Mouse (Mus musculus) lung, postnatal 0 days (tissue): ENCODE data around the gene Dclk1. TPM values are rescaled to one million over a fixed set of nuclear protein-coding genes. Genes with fewer than 3 reads are reported as not detected.

Source experiments
- ATAC-seq: fragments of 200-750 bp; cut with Nextera tagmentation; 2 replicates; pipeline ENCODE4 v1.8.0; 2017; ENCODE audit warnings: moderate library complexity
- DNase-seq: peaks from one replicate; pipeline ENCODE4 v3.0.0-alpha.2; 2016; ENCODE audit warnings: low spot score
- H3K27ac ChIP-seq: fragments of 300-500 bp; sonication (generic); 2 replicates; pipeline ENCODE4 v1.5.1; 2014; ENCODE audit warnings: antibody characterized with exemption, mild to moderate bottlenecking, low read length, mixed read lengths
- H3K27me3 ChIP-seq: fragments of 300-500 bp; sonication (generic); replicated peaks from 2 replicates; pipeline ENCODE4 v1.6.1; 2014; ENCODE audit warnings: low read length, mixed read lengths; ENCODE audit not compliant: insufficient read depth
- H3K36me3 ChIP-seq: fragments of 300-500 bp; sonication (generic); 2 replicates; pipeline ENCODE4 v1.6.1; 2014; ENCODE audit warnings: low read length, mixed read lengths; ENCODE audit not compliant: insufficient read depth
- H3K4me1 ChIP-seq: fragments of 300-500 bp; sonication (generic); 2 replicates; pipeline ENCODE4 v1.6.1; 2014; ENCODE audit warnings: antibody characterized with exemption, low read depth, low read length, mixed read lengths; ENCODE audit not compliant: insufficient read depth
- H3K4me2 ChIP-seq: fragments of 300-500 bp; sonication (generic); replicated peaks from 2 replicates; pipeline ENCODE4 v1.6.1; 2014; ENCODE audit warnings: low read depth, mild to moderate bottlenecking, low read length, moderate library complexity, mixed read lengths
- H3K4me3 ChIP-seq: fragments of 300-500 bp; sonication (generic); 2 replicates; pipeline ENCODE4 v1.5.1; 2014; ENCODE audit warnings: low read depth, low read length
- H3K9ac ChIP-seq: fragments of 300-500 bp; sonication (generic); replicated peaks from 2 replicates; pipeline ENCODE4 v1.6.1; 2014; ENCODE audit warnings: low read depth, mild to moderate bottlenecking
- H3K9me3 ChIP-seq: fragments of 300-500 bp; sonication (generic); 2 replicates; pipeline ENCODE4 v1.6.1; 2016; ENCODE audit warnings: low read length, mixed read lengths
- CTCF ChIP-seq: IDR thresholded peaks from 2 replicates; pipeline ENCODE4 v1.5.1; 2016; ENCODE audit warnings: antibody characterized with exemption, mild to moderate bottlenecking
- EP300 ChIP-seq: IDR thresholded peaks from 2 replicates; pipeline ENCODE4 v1.6.1; 2016; ENCODE audit warnings: antibody characterized with exemption, mild to moderate bottlenecking, control low read depth
- WGBS: fragments of 180-500 bp; shearing (Covaris S2); extraction: QIAGEN DNeasy Blood & Tissue Kit; methylation state at CpG from one replicate; pipeline ENCODE4 v1.1.7; 2014; 5-methylcytosine and 5-hydroxymethylcytosine counted together
- polyA plus RNA-seq: library from polyadenylated mRNA; unstranded; fragments of >200 nt; fragmentation: Nextera tagmentation; extraction: Ambion mirVana; gene quantifications from 2 replicates; pipeline ENCODE4 v1.2.1, GENCODE M21; 2015

Gene Dclk1
- polyA plus RNA-seq, 1 experiment from 2014 or later = 3.1 TPM

DNA sequence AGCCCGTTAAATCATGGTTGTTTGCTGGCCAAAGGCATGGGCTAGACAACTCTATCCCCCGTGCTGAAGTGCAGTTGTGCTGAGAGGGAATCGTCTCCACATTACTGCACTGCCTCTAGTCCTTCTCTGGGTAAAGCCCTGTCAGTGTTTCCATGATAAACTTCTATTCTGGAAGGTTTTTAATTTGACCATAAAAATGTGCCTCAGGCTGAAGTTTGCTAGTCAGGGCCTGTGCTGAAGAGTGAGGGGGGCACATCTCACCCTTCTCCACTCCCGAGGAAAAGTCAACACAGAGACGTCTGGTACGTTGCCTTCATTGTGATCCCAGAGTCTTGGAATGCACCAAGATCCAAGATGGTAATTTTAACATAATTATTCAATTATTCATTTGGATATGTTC, 294.7 kb downstream of the Dclk1 start:
- DNase-seq = no peak

DNA sequence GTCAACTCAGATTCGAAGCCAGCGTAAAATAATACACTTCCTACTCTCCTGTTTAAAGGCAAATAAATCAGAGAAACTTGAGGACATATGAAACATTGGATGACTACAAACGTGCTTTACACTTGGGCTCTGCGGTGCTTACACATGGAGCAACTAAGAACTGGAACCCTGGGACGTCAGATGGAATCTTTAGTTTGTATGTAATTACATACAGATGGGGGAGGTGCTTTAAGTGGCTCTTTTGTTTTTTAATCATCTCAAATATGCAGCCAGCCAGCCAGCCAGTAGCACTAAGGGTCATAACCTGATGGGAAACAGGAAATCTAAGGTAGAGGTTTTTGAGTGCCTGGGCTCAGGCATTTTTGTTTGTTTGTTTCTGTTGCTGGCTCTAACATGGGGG, 295.6 kb downstream of the Dclk1 start:
- no peaks in the 10 kb centered on the region for H3K4me1 ChIP-seq
- 56% methylated on average over 5 of the region's 5 CpGs for WGBS
- no peaks in the 10 kb centered on the region for H3K9me3 ChIP-seq
- no peak overlapping the region for H3K9ac ChIP-seq
- H3K4me3 ChIP-seq = no peak overlapping the region
- no peak overlapping the region for H3K4me2 ChIP-seq
- H3K36me3 ChIP-seq = no peaks in the 10 kb centered on the region
- no peaks in the 10 kb centered on the region for H3K27me3 ChIP-seq
- TF ChIP-seq EP300 (no peak), CTCF (no peak)
- DNase-seq (no peak), ATAC-seq (no peak)
- no peak overlapping the region for H3K27ac ChIP-seq

More for the DNA sequence above, 294.7 kb downstream of the Dclk1 start:
- TF ChIP-seq EP300 (no peak), CTCF (no peak)
- Histone ChIP-seq H3K27ac (no peak overlapping the region), H3K4me1 (no peaks in the 10 kb centered on the region), H3K36me3 (no peaks in the 10 kb centered on the region), H3K9me3 (no peaks in the 10 kb centered on the region), H3K4me2 (no peak overlapping the region), H3K27me3 (no peaks in the 10 kb centered on the region), H3K4me3 (no peak overlapping the region), H3K9ac (no peak overlapping the region)
- WGBS = 55% methylated on average over 6 of the region's 6 CpGs
- no peak for ATAC-seq

DNA sequence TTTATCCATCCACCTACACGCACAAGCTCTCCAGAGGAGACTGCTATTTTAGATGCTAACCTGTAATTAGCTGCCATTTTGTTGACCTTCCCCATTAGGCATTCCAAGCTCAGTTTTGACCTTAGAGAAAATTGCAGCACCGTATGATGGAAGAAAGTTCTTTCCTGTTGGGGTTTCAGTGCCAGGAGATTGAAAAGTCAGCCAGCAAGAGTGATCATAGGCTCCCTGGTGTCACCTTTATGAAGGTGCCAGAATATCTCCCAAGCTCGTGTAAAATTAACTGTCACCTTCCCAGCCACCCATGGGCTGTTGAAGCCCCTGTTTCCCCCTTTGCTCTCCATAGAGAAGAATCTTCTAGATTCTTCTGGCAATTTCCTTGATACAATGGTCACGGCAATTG, 297.2 kb downstream of the Dclk1 start:
- H3K9me3 ChIP-seq = no peaks in the 10 kb centered on the region
- H3K36me3 ChIP-seq = no peaks in the 10 kb centered on the region
- no peak overlapping the region for H3K4me2 ChIP-seq
- WGBS = 58% methylated on average over 4 of the region's 4 CpGs
- H3K4me3 ChIP-seq = no peak overlapping the region
- no peak for TF ChIP-seq EP300
- TF ChIP-seq CTCF = no peak
- no peak overlapping the region for H3K9ac ChIP-seq
- DNase-seq (no peak), ATAC-seq (no peak)
- no peaks in the 10 kb centered on the region for H3K27me3 ChIP-seq
- H3K4me1 ChIP-seq = no peaks in the 10 kb centered on the region
- no peak overlapping the region for H3K27ac ChIP-seq

DNA sequence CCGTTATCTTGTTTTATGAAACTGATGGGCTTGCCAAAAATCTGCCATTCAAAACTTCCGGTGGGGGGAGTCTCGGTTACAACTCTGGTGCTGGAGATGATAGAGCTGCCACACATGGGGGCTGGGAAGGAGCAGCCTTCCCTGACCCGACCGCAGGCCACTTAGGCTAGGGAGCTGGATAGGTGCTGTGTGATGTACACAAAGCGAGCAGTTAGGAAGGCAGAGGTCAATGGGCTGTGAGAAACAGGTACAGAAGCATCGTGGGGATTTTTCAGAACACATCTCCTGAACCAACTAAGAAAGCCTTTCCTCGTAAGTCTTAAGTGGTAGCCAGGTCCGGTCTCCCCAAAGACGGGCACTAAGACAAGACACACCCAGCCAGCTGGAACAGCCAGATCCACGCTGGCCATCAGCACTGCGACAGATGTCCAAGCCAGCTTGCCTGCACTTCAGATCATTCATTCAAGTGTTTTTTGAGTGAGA, 297.7 kb downstream of the Dclk1 start:
- H3K27me3 ChIP-seq = no peaks in the 10 kb centered on the region
- no peaks in the 10 kb centered on the region for H3K36me3 ChIP-seq
- WGBS = 46% methylated on average over 12 of the region's 12 CpGs
- H3K9me3 ChIP-seq = no peaks in the 10 kb centered on the region
- no peak overlapping the region for H3K4me3 ChIP-seq
- H3K27ac ChIP-seq = no peak overlapping the region
- H3K9ac ChIP-seq = no peak overlapping the region
- no peak overlapping the region for H3K4me2 ChIP-seq
- TF ChIP-seq CTCF (no peak), EP300 (no peak)
- no peak for DNase-seq
- no peak for ATAC-seq
- no peaks in the 10 kb centered on the region for H3K4me1 ChIP-seq

DNA sequence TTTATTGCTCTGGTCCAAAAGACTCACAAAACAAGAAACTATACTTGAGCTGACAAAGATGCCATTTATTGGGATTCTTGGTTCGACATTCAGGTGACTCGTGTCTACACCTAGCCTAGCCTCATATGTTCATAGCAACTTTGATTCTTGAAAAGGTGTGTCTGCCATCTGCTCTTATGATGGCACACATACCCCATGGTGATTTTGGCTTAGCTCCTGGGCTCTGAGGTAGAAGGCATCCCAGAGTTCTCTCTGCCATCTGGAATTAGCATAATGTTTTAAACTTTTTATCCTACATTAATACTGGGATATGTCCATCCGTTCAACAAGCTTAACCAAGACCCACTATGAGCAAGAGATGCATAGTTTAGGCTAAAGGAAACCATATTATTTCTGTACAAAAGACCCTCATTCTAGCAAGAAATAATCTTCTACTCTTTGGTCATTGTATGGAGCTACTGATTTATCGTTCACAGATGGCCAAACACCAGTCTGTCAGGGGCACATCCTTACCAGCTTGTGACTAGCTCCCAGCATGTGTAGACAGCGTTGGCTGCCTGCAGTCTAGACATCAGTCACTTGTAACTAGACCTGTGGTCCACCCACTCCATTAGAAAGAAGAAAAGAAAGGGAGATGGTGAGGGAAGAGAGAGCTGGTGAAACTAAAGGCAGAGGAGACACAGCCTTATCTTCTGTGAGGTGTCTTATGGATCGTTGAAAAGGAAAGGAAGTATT, 298.4 kb downstream of the Dclk1 start:
- WGBS = 89% methylated on average over 6 of the region's 6 CpGs
- no peak overlapping the region for H3K27ac ChIP-seq
- TF ChIP-seq EP300 (no peak), CTCF (no peak)
- H3K9ac ChIP-seq = no peak overlapping the region
- no peak for ATAC-seq
- H3K9me3 ChIP-seq = no peaks in the 10 kb centered on the region
- H3K36me3 ChIP-seq = no peaks in the 10 kb centered on the region
- no peak overlapping the region for H3K4me3 ChIP-seq
- H3K4me2 ChIP-seq = no peak overlapping the region
- DNase-seq = no peak
- no peaks in the 10 kb centered on the region for H3K27me3 ChIP-seq
- no peaks in the 10 kb centered on the region for H3K4me1 ChIP-seq

DNA sequence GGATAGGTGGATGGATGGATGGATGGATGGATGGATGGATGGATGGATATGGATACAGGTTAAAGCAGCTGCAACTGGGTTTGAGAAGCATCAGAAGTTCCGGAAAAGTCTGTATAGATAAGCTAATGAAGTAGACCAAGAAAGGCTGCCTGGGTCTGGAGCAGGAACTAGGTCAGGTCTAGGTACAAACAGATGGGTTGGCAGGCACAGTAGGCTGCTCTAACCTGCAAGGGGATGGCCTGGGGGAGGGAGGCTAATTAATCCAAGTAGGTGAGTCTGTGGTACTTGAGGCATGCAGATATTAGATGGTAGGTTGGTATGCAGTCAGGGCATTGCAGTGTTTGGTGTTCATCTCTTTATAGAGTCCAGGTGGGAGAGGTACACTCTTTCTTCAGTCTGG, 299.6 kb downstream of the Dclk1 start:
- no peak overlapping the region for H3K4me3 ChIP-seq
- H3K27ac ChIP-seq = no peak overlapping the region
- TF ChIP-seq CTCF (no peak), EP300 (no peak)
- H3K4me2 ChIP-seq = no peak overlapping the region
- 93% methylated on average over 1 of the region's 1 CpGs for WGBS
- ATAC-seq (no peak), DNase-seq (no peak)
- H3K36me3 ChIP-seq = no peaks in the 10 kb centered on the region
- no peaks in the 10 kb centered on the region for H3K9me3 ChIP-seq
- H3K4me1 ChIP-seq = no peaks in the 10 kb centered on the region
- H3K27me3 ChIP-seq = no peaks in the 10 kb centered on the region
- H3K9ac ChIP-seq = no peak overlapping the region
